Mouse (Mus musculus) liver, embryonic 12.5 days (tissue): ENCODE data around the gene Sin3b. TPM values are rescaled to one million over a fixed set of nuclear protein-coding genes. Genes with fewer than 3 reads are reported as not detected.
A peak's percentile ranks its signal among the peaks of the same experiment; 100 is the strongest.
"Not testable (repeated sequence)": the region's sequence is repeated elsewhere in the genome, so short reads cannot be mapped to it uniquely, and the experiment has no call there.

Experiments used
- ATAC-seq: fragments of 200-750 bp; cut with Nextera tagmentation; 2 replicates; pipeline ENCODE4 v1.8.0; 2017; ENCODE audit warnings: moderate number of reproducible peaks, mild to moderate bottlenecking, moderate library complexity
- H3K27ac ChIP-seq: fragments of 300-500 bp; sonication (generic); 2 replicates; pipeline ENCODE4 v1.5.1; 2016; ENCODE audit warnings: mild to moderate bottlenecking
- H3K27me3 ChIP-seq: fragments of 300-500 bp; sonication (generic); replicated peaks from 2 replicates; pipeline ENCODE4 v1.6.1; 2016; ENCODE audit warnings: mild to moderate bottlenecking, moderate library complexity
- H3K36me3 ChIP-seq: fragments of 300-500 bp; sonication (generic); 2 replicates; pipeline ENCODE4 v1.6.1; 2016; ENCODE audit warnings: mild to moderate bottlenecking, moderate library complexity
- H3K4me1 ChIP-seq: fragments of 300-500 bp; sonication (generic); 2 replicates; pipeline ENCODE4 v1.6.1; 2016
- H3K4me2 ChIP-seq: fragments of 300-500 bp; sonication (generic); 2 replicates; pipeline ENCODE4 v1.6.1; 2016; ENCODE audit warnings: mild to moderate bottlenecking, moderate library complexity
- H3K4me3 ChIP-seq: fragments of 300-500 bp; sonication (generic); 2 replicates; pipeline ENCODE4 v1.5.1; 2016; ENCODE audit warnings: mild to moderate bottlenecking, moderate library complexity
- H3K9ac ChIP-seq: fragments of 300-500 bp; sonication (generic); 2 replicates; pipeline ENCODE4 v1.6.1; 2016; ENCODE audit warnings: mild to moderate bottlenecking, moderate library complexity
- H3K9me3 ChIP-seq: fragments of 300-500 bp; sonication (generic); replicated peaks from 2 replicates; pipeline ENCODE4 v1.6.1; 2016; ENCODE audit warnings: mild to moderate bottlenecking, moderate library complexity
- WGBS: fragments of 180-500 bp; shearing (Covaris S2); methylation state at CpG from one replicate; pipeline ENCODE4 v1.1.7; 2016; ENCODE audit not compliant: insufficient replicate concordance; 5-methylcytosine and 5-hydroxymethylcytosine counted together
- polyA plus RNA-seq: library from polyadenylated mRNA; unstranded; fragments of >200 nt; fragmentation: Nextera tagmentation; extraction: Ambion mirVana; gene quantifications from 2 replicates; pipeline ENCODE4 v1.2.1, GENCODE M21; 2016

The Sin3b gene
- polyA plus RNA-seq: 73.0 and 80.0 TPM in 2 replicates

DNA sequence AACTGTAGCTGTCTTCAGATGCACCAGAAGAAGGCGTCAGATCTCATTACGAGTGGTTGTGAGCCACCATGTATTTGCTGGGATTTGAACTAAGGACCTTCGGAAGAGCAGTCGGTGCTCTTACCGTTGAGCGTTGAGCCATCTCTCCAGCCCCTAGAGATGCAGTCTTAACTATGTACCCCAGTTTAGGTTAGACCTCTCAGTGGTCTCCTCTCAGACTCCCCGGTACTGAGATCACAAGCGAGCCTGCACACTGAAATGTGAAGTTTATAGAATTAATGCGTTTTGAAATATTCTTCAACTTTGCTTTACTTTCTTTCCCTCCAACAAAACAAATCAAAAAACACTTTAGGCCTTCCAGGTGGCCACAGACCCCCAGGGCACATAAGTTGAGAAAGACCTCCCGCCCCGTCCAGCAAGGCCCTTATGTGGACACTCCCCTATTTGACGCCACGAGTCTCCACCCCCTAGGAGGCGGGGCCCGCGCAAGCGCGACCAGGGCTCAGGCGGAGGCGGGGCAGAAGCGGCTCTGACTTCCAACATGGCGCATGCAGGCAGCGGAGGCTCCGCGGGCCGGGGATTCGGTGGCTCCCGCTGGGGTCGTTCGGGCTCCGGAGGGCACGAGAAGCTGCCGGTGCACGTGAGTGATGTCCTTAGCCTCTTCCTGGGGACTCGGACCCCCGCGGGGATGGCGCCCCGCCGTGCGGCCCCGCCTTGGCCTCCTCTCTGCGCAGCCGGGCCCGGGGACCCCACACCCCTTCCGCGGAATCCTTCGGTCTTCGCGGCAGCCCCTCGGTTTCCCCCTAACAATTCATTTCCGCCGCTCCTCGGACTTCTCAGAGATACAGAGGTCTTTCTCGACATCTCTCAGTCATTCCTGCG is at the start of gene Sin3b:
Gene Sin3b, plus strand, starts transcription at position 517 of the 882 bp plus-strand sequence.
- peak within 1 kb of the TSS; percentile 96 for H3K4me3 ChIP-seq
- no peaks in the 10 kb centered on the region for H3K27me3 ChIP-seq
- peak within 1 kb of the TSS; percentile 90 for H3K9ac ChIP-seq
- 14% methylated on average over 56 of the region's 56 CpGs for WGBS
- peaks cover 32% of the 10 kb centered on the region for H3K36me3 ChIP-seq
- H3K4me1 ChIP-seq: peaks cover 16% of the 10 kb centered on the region
- peak; percentile 96 for ATAC-seq
- H3K4me2 ChIP-seq: peak within 1 kb of the TSS; percentile 93
- H3K9me3 ChIP-seq: no peaks in the 10 kb centered on the region
- peak within 1 kb of the TSS; percentile 57; the same call in 1 of the 2 replicates for H3K27ac ChIP-seq

DNA sequence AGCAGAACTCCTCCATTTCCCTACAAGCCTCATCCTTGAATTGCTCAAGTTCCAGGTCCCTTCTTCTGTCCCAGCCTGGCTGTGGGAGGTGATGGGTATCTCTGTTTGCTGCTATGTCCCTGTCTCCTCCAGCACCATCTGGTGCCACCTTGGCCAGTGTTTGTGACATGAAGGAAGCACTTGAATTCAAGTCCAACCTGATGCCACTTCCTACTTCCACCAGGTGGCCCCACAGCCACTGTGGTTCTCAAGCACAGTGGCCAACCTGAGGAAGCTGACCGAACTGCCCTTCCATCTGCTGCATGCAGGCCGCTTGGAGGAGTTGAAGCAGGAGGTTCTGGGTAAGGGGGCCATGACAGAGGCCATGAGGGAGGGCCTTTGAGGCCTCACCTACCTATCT is 48.9 kb upstream of the Sin3b start:
- ATAC-seq: no peak
- Histone ChIP-seq H3K27ac (no peak overlapping the region), H3K9ac (no peak overlapping the region), H3K9me3 (no peaks in the 10 kb centered on the region), H3K4me1 (no peaks in the 10 kb centered on the region), H3K4me3 (no peak overlapping the region), H3K4me2 (no peak overlapping the region), H3K36me3 (no peaks in the 10 kb centered on the region), H3K27me3 (no peaks in the 10 kb centered on the region)
- WGBS: 49% methylated on average over 2 of the region's 2 CpGs

DNA sequence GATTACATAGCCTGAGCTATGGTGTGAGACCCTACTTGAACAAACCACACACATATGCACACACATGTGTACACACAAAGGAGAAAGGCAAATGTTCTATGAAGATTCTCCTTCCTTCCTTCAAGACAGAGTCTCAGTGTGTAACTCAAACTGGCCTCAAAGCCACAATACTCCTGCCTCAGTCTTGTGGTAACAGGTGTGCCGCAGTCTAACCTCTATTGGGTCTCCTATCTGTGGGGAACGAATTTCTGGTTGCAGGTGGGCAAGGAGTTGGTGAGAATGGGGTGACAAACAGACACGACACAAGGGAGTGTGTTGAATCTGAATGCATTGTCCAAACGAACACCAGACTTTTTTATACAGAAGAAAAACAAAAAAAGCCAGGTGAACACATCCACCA is 46.6 kb upstream of the Sin3b start:
- Histone ChIP-seq H3K4me1 (no peaks in the 10 kb centered on the region), H3K4me2 (no peak overlapping the region), H3K36me3 (no peaks in the 10 kb centered on the region), H3K27ac (no peak overlapping the region), H3K9me3 (no peaks in the 10 kb centered on the region), H3K27me3 (no peaks in the 10 kb centered on the region), H3K9ac (no peak overlapping the region), H3K4me3 (no peak overlapping the region)
- WGBS: 52% methylated on average over 4 of the region's 4 CpGs
- no peak for ATAC-seq

DNA sequence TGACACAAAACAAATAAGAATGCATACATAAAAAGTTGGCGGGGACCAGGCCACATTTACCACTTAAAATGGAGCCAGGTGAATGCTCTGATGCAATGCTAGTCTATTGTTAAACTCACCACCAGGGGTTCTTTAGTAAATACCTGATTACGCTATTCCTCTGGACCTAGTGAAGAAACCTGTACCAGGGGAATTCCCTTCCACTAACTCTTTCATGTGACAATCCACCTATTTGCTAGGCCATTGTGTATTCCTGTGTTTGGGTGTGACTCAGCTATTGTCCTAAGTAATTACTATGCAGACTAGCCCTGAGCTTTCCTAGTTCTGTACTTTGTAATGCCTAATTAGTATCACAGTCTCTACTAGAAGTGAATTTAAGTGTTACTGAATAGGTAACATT is 46.2 kb upstream of the Sin3b start:
- H3K9ac ChIP-seq, H3K27ac ChIP-seq, ATAC-seq, H3K27me3 ChIP-seq, H3K36me3 ChIP-seq, H3K9me3 ChIP-seq, H3K4me1 ChIP-seq, H3K4me3 ChIP-seq, H3K4me2 ChIP-seq: not testable (repeated sequence)
- WGBS: 65% methylated on average over 2 of the region's 2 CpGs

DNA sequence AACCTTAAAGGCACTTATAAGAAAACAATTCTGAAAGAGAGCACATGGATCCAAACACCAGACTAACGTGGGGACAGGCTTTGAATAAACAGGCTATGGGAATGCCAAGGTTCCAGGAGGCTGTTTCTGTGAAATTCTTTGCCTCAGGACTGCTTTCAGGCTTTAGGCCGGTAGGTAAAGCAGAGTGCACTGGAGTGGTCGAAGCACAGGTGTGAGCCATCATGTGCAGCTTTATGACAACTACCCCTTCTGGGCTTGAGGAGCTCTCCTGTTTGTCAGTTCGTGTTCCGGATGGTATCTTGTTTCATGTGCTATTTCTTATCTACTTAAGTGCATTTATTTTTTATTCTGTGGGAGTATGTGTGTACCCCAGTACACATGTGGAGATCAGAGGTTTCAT is 45.8 kb upstream of the Sin3b start:
- Histone ChIP-seq H3K9ac (no peak overlapping the region), H3K9me3 (no peaks in the 10 kb centered on the region), H3K4me2 (no peak overlapping the region), H3K4me3 (no peak overlapping the region), H3K36me3 (no peaks in the 10 kb centered on the region), H3K4me1 (no peaks in the 10 kb centered on the region), H3K27me3 (no peaks in the 10 kb centered on the region; the same call in 1 of the 2 replicates), H3K27ac (no peak overlapping the region)
- WGBS: 52% methylated on average over 5 of the region's 5 CpGs
- ATAC-seq: no peak

DNA sequence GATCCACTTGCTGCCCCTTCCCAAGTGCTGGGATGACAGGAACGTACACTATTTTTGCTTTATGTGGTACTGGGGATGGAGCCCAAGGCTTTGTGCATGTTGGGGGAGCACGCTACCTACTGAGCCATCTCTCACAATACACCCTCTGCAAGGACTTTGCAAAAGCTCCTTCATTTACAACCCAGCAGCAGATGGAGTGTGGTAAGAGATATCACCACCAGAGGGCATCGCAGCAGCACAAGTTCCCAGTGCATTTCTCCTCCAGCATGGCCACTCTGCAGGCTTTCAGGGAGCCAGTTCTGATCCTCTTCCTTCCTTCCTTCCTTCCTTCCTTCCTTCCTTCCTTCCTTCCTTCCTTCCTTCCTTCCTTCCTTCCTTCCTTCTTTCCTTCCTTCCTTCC is 43.0 kb upstream of the Sin3b start:
- ATAC-seq: no peak
- no peak overlapping the region for H3K9ac ChIP-seq
- H3K36me3 ChIP-seq: no peaks in the 10 kb centered on the region
- WGBS: 10% methylated on average over 3 of the region's 3 CpGs
- no peaks in the 10 kb centered on the region for H3K9me3 ChIP-seq
- no peak overlapping the region for H3K4me2 ChIP-seq
- no peak overlapping the region for H3K27ac ChIP-seq
- no peaks in the 10 kb centered on the region; the same call in 1 of the 2 replicates for H3K27me3 ChIP-seq
- H3K4me3 ChIP-seq: no peak overlapping the region
- peaks cover 6% of the 10 kb centered on the region for H3K4me1 ChIP-seq

DNA sequence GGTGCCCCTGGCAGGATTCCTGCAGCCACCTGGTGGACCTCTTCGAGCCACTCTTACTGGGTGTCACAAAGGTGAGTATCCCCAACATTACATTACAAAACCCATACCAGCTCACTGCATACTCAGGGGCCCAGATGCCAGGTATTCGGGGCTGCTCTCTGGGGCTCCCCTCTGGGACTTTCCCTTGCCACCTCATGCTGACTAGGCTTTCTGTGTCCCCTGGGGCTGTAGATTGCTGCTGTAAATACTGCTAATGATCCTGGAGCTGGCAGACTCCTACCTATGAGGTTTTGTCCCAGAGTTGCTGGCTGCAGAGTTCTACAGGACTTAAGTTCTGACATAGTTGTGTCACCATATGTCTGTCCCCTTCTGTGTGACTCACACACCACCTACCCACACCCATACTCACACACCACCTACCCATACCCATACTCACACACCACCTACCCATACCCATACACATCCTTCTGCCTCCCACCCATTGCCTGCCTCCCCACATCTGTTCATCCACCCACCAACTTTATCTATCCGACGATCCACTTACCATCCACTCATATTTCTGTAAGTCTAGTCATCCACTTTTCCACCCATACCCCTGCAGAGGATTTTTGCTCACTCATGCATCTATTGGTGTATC is 40.9 kb upstream of the Sin3b start:
- H3K9me3 ChIP-seq: no peaks in the 10 kb centered on the region
- H3K27me3 ChIP-seq: no peaks in the 10 kb centered on the region; the same call in 1 of the 2 replicates
- H3K4me1 ChIP-seq: peaks cover 6% of the 10 kb centered on the region
- ATAC-seq: no peak
- no peak overlapping the region for H3K4me3 ChIP-seq
- no peaks in the 10 kb centered on the region for H3K36me3 ChIP-seq
- H3K9ac ChIP-seq: no peak overlapping the region
- H3K27ac ChIP-seq: no peak overlapping the region
- H3K4me2 ChIP-seq: no peak overlapping the region
- WGBS: 72% methylated on average over 4 of the region's 4 CpGs

DNA sequence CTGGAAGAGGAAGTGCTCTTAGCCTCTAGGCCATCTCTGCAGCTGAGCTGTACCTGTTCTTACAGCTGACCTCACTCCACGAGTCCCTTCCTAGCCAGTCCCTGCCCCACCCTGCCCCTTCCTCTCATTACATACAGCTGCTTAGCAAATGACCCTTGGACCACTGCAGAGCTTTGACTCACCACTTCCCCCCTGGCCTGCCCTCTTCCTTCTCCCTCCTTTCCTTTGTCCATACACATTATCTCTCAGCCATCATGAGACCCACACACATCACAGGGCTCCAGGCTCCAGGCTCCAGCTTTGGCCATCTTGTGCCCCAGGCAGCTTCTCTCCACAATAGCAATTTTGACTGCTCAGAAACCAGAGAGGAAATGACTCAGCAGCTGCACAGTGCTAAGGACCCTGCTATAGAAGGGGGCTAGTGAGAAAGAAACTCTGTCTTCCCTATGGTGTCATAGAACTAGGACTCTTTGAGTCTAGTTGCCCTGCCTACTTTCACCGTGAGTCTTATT is 40.0 kb upstream of the Sin3b start:
- peak; percentile 59 for ATAC-seq
- Histone ChIP-seq H3K36me3 (no peaks in the 10 kb centered on the region), H3K9me3 (no peaks in the 10 kb centered on the region), H3K27ac (peak overlapping the region; percentile 33; the same call in 1 of the 2 replicates), H3K4me1 (peaks cover 6% of the 10 kb centered on the region), H3K4me2 (no peak overlapping the region), H3K27me3 (no peaks in the 10 kb centered on the region; the same call in 1 of the 2 replicates), H3K4me3 (no peak overlapping the region), H3K9ac (no peak overlapping the region)
- 12% methylated on average over 2 of the region's 2 CpGs for WGBS

DNA sequence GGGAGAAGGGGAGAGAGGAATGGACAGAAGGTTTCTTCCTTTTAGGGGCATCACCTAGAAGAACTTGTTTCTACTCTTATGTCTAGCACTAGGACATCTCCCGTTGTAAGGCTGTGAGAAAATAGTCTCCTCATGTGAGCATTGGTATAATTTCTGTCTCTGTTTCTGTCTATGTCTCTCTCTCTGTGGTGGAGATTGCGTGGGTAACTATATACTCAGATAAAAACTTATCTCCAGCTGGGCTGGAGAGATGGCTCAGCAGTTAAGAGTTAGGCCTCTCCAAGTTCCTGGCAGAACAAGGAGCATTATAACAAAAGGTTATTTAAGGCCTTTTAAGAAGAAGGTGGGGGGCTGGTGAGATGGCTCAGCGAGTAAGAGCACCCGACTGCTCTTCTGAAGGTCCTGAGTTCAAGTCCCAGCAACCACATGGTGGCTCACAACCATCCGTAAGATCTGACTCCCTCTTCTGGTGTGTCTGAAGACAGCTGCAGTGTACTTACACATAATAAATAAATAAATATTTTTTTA is 39.4 kb upstream of the Sin3b start:
- ATAC-seq: not testable (repeated sequence)

DNA sequence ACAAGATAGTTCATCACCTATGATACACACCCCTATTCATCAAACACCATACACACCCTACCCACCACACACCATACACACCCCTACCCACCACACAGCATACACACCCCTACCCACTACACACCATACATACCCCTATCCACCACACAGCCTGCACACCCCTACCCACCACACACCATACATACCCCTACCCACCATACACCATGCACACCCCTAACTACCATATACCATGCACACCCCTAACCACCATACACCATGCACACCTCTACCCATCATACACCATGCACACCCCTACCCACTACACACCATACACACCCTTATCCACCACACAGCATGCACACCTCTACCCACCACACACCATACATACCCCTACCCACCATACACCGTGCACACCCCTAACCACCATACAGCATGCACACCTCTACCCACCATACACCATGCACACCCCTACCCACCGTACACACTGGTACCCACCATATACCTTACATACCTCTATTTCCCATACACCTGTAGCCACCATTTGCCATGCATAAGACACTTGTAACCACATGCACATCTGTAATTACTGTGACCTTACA is 24.6 kb upstream of the Sin3b start:
- no peak overlapping the region for H3K4me2 ChIP-seq
- H3K27me3 ChIP-seq: no peaks in the 10 kb centered on the region
- H3K27ac ChIP-seq: no peak overlapping the region
- H3K4me1 ChIP-seq: no peaks in the 10 kb centered on the region
- H3K9ac ChIP-seq: no peak overlapping the region
- H3K4me3 ChIP-seq: no peak overlapping the region
- H3K36me3 ChIP-seq: no peaks in the 10 kb centered on the region
- WGBS: 78% methylated on average over 2 of the region's 2 CpGs
- no peaks in the 10 kb centered on the region for H3K9me3 ChIP-seq
- no peak for ATAC-seq

More for the DNA sequence above, 39.4 kb upstream of the Sin3b start:
- H3K27ac ChIP-seq: 0 out of 2 replicates have a peak overlapping the region, but pooled peaks have one; percentile 33
- H3K4me3 ChIP-seq, H3K9me3 ChIP-seq, H3K36me3 ChIP-seq, H3K4me2 ChIP-seq, H3K4me1 ChIP-seq, H3K9ac ChIP-seq, H3K27me3 ChIP-seq: not testable (repeated sequence)
- 62% methylated on average over 5 of the region's 5 CpGs for WGBS

DNA sequence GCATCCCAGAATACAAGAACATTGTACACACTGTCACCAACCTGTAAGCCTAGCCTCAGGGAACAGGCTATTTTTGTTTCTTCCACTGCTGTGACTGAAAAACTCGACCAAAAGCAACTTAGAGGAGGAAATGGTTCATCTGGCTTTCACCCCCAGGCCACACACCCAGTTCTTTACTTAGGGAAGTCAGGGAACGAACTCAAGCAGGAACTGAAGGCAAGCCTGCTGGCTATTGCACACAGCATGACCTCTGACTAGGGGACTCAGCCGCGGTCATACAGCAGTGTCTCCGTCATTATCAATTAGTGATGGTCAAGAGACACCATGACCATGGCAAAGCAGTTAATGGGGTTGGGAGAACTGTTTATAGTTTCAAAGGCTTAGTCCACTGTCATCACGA is 10.5 kb upstream of the Sin3b start:
- H3K9me3 ChIP-seq: no peaks in the 10 kb centered on the region
- H3K4me3 ChIP-seq: no peak overlapping the region
- WGBS: 52% methylated on average over 6 of the region's 6 CpGs
- H3K36me3 ChIP-seq: no peaks in the 10 kb centered on the region
- H3K4me1 ChIP-seq: peaks cover 8% of the 10 kb centered on the region; the same call in 1 of the 2 replicates
- H3K4me2 ChIP-seq: no peak overlapping the region
- no peak overlapping the region for H3K9ac ChIP-seq
- H3K27me3 ChIP-seq: no peaks in the 10 kb centered on the region
- no peak overlapping the region for H3K27ac ChIP-seq
- ATAC-seq: no peak
